Mouse (Mus musculus): ENCODE results near the gene Hdac4. TPM values are rescaled to one million over a fixed set of nuclear protein-coding genes. Genes with fewer than 3 reads are reported as not detected.

The Hdac4 gene
- total RNA-seq, 2 experiments from 2014 or later, result 78.6 to 81.6 TPM

GRCm38 (mm10) chr1:92069932-92070677, 125.4 kb downstream of the Hdac4 start:
- no peak for DNase-seq
- intact Hi-C loops (cut with DNase I), result no loop called here

- no peak for DNase-seq
- intact Hi-C loops (cut with DNase I), result no loop called here
Measured at GRCm38 (mm10) chr1:92069464-92069863, 126.0 kb downstream of the Hdac4 start.

GRCm38 (mm10) chr1:92064307-92064706, 131.2 kb downstream of the Hdac4 start:
- no peak for DNase-seq
- intact Hi-C loops (cut with DNase I), result no loop called here

- intact Hi-C loops (cut with DNase I), result no loop called here
- no peak for DNase-seq
Measured at GRCm38 (mm10) chr1:92063271-92063670, 132.2 kb downstream of the Hdac4 start.

DNA sequence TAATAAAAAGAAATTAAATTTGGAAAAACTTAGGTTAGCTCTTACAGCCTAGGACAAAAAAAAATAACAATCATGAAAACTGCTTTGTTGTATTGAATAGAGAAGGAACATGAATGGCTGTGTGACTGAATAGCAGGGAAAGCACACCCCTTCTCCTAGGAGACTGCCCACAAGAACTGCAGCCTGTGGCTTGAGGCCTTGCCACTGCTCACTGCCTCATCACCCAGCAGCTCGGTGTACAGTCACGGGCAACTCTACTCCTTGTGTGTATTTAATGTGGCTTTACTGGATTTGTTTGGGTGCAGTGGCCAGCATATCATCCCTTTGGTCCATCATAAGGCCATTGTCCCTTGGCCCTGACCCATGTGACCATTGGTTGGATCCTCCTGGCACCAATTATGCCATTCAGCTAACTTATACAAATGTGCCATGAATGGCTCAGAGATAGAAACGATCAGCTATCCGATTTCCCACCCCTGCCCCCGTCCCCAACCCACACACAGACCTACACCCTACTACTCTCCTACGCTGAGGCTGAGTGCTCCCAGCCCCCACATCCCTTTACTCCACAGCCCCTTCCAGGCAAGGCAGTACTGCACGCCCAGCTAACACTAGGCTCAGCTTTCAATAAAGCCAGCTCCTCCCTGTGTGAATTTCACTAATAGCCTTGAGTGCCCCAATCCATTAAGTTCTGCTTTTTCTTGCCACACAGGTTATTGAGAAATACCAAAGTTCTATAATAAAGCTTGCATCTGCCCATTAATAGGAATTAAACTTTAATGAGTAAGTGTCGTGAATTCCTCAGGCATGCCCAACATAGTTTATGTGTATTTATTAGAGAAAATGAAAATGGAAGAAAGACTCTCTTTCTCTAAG, 134.1 kb downstream of the Hdac4 start:
- intact Hi-C loops (cut with DNase I), result no loop called here
- no peak for DNase-seq

DNA sequence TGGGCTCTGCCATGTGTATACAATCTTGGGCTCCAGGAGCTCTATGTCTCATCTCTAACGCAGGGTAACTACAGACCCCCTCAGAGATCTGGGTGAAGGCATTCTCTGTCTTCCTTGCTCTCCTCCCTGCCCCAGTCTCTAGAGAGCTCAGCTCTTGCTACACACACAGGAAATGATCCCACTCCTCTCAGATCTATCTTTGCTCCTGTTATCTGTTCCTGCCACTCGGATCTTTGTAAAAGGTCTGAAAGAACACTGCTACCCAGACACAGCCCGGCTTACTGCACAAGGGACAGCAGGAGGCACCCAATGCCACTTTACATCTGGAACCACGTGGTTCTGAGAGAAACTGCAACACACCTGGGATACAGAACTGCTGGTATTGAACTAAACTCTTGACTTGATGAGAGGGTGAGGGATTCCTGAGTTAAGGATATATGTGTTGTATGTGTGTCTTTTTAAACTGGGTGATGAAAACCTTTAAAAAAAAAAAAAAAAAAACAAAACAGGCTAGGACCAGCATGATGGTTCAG, 134.9 kb downstream of the Hdac4 start:
- DNase-seq, result no peak
- intact Hi-C loops (cut with DNase I), result no loop called here

GRCm38 (mm10) chr1:92059571-92059970, 135.9 kb downstream of the Hdac4 start:
- intact Hi-C loops (cut with DNase I), result no loop called here
- DNase-seq, result no peak

DNA sequence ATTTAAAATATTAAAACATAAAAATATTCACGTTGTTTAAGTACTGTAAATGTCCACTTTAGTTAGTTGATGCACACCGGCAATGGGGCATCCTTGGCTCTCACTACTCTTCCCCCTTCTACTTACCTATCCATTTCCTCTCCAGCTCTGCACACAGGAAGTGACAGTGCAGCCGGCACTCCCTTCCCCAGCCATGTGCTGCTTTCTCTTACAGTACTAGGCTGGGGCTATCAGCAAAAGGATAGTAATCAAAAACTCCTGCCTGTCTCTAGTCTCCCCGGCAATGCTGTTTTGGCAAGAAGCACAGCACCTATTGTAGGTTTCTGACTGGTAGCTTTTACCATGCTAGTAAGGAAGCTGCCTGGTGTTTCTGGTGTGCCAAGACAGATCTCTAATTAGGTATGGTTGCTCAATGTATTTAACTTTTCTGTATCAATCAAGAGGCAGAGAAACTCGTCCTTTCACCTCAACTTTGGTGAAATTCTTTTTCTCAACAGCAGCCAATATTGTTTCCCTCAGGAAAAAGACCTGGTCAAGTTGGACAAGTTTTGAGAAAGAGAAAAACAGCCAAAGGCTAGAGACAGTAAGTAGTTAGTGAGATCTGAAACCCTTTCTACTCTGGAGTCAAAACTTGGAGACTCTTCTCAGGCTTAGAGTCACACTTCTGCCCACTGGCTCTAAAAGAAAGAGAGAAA, 136.6 kb downstream of the Hdac4 start:
- intact Hi-C loops (cut with DNase I), result no loop called here
- no peak for DNase-seq

- DNase-seq, result no peak
Measured at GRCm38 (mm10) chr1:92057068-92057467, 138.4 kb downstream of the Hdac4 start.

DNA sequence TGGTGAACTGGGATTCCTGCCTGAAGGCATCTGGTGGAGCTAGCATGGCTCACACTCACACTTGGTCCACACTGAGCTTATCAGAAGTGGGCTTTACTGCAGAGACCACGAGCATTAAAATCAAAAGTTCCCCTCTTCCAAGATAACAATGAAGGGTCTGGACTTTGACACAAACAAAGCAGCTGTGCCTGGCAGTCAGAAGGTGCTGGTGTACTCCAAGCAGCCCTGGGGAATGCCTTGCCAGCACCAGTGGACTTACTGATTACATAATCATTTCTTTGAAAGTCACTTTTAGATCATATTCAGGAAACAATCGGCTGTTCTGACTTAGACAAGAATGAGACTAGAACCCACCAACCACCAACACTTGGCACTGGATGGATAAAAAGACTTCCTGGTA, 140.3 kb downstream of the Hdac4 start:
- intact Hi-C loops (cut with DNase I), result no loop called here
- DNase-seq, result no peak

More at GRCm38 (mm10) chr1:92057068-92057467, 138.4 kb downstream of the Hdac4 start:
- intact Hi-C loops (cut with DNase I), result no loop called here

DNA sequence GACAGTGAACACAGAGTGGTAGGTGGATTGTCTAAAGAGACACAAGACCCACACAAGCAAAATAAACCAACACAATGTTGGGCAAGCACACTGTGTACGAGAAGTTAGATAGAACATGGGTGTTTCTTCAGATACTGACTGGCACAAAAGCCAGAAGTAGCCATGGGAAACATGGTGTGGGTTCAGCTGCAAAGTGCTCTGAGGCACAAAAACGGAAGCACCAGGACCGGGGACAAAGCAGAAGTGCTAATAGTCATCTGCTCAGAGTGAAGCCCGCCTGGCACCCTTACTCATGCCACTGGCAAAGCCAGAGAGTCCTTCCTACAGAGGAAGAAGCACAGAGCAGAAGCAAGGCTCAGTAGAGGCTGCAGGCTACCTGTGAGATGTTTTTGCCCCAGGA, 143.3 kb downstream of the Hdac4 start:
- intact Hi-C loops (cut with DNase I), result no loop called here
- DNase-seq, result no peak

- no peak for DNase-seq
- intact Hi-C loops (cut with DNase I), result no loop called here
Measured at GRCm38 (mm10) chr1:92051489-92052062, 143.9 kb downstream of the Hdac4 start.

DNA sequence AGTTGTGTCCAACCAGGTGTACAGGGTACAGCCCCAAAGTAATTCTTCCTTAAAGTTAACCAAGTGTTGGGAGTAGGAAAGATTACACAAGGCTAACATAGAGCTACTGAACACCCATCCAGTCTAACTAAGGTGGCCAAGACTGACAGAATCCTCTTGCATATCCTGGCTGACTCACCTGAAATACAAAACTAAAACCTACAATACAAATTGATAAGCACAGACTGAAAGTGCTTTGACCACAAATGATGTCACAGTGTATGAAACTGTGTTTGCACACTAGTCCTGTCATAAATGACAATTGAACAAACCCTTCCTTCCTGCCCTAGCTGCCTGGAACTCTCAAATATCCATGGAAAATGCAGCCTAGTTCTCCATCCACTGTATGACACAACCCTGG, 144.5 kb downstream of the Hdac4 start:
- intact Hi-C loops (cut with DNase I), result no loop called here
- DNase-seq, result no peak

DNA sequence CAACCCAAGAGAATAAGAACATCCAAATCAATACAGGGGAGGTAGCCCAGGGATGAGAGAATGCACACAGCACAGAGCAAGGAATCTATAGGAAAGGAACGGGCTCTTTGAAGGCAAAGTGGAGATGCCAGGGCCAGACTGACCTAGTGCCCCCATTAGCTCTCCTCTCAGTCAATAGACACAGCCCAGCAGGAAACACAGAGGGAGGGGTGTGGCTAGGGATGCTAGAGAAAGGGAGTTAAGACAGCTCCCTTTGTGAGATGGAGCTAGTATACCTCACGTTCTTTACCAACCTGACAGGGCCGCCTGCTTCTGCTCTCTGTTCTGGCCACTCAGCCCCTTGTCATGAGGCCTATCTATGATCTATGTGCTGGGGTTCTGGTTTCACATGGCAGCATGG, 144.9 kb downstream of the Hdac4 start:
- intact Hi-C loops (cut with DNase I), result no loop called here
- no peak for DNase-seq

- no peak for DNase-seq
- intact Hi-C loops (cut with DNase I), result no loop called here
Measured at GRCm38 (mm10) chr1:92048415-92049354, 146.8 kb downstream of the Hdac4 start.

GRCm38 (mm10) chr1:92045671-92046070, 149.8 kb downstream of the Hdac4 start:
- DNase-seq, result no peak
- intact Hi-C loops (cut with DNase I), result no loop called here

GRCm38 (mm10) chr1:92044868-92045267, 150.6 kb downstream of the Hdac4 start:
- intact Hi-C loops (cut with DNase I), result no loop called here

GRCm38 (mm10) chr1:92043989-92044388, 151.5 kb downstream of the Hdac4 start:
- no peak for DNase-seq
- intact Hi-C loops (cut with DNase I), result no loop called here

More at GRCm38 (mm10) chr1:92044868-92045267, 150.6 kb downstream of the Hdac4 start:
- DNase-seq, result no peak

DNA sequence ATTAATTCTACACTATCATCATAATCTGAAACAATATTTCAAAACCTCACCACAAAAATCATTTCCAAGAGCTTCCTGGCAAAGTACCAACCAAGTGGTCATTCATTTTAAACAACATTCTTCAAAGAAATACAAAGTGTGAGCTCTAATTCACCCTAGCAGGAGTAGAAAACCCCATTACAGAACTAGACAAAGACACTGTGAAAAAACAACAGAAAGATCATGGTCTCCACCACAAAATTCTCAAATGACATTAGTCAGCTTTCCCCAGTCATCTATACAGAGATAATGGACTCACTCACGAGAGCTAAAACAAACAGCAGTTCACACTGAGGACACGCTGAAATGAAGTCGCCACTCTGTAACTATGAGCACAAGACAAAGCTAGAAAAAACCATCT, 153.4 kb downstream of the Hdac4 start:
- intact Hi-C loops (cut with DNase I), result no loop called here
- no peak for DNase-seq

- DNase-seq, result no peak
- intact Hi-C loops (cut with DNase I), result no loop called here
Measured at GRCm38 (mm10) chr1:92041290-92041689, 154.2 kb downstream of the Hdac4 start.
